ENCODE assay signal across 8 mouse cellular contexts in genomic region chr5:124111742-124112497, GRCm38 (mm10). TPM values are rescaled to one million over a fixed set of nuclear protein-coding genes. Genes with fewer than 3 reads are reported as not detected.
DNase-seq lines count a peak whose midpoint lies in the region; ATAC-seq and TF ChIP-seq lines count a peak whose summit lies in the region.

TSS of gene Ogfod2 (plus strand) at chr5:124112297.

- H3K36me3 ChIP-seq in ES-E14 (ENCODE audit: control insufficient read depth, insufficient read depth, low read length, poor library complexity, severe bottlenecking), result no peaks in the 10 kb centered on the region; the same call in 1 of the 2 replicates
- H3K36me3 ChIP-seq in forebrain, embryonic 15.5 days, result no peaks in the 10 kb centered on the region

- peak; percentile 82 for DNase-seq in ES-E14 (ENCODE audit: low read depth, low spot score)
- DNase-seq in cerebellum, adult 11-12 months, result peak; percentile 92
- DNase-seq in heart, postnatal 25 days (ENCODE audit: low spot score), result peak; percentile 91
- peak; percentile 89 to 95 for DNase-seq in layer of hippocampus, adult 18-20 months (ENCODE audit: low spot score in 2 of 2)
- DNase-seq in lung, adult 2 months, result peak; percentile 95
- DNase-seq in thymus, adult 18-20 months, result peak; percentile 89 to 91

- H3K4me2 ChIP-seq in forebrain, embryonic 15.5 days (replicated peaks), result peak within 1 kb of the TSS; percentile 82

- no peaks in the 10 kb centered on the region for H3K27me3 ChIP-seq in forebrain, embryonic 15.5 days

- H3K27ac ChIP-seq in ES-E14 (ENCODE audit: insufficient read depth, low read depth, low read length, poor library complexity, severe bottlenecking), result peak within 1 kb of the TSS; percentile 48; the same call in 1 of the 2 replicates
- peak within 1 kb of the TSS; percentile 95 for H3K27ac ChIP-seq in forebrain, embryonic 15.5 days (replicated peaks)

- WGBS in forebrain, embryonic 15.5 days, result 2% methylated on average over 66 of the region's 66 CpGs
- 1% methylated on average over 66 of the region's 66 CpGs for WGBS in lung, adult 2 months

- peak within 1 kb of the TSS; percentile 75 for H3K9ac ChIP-seq in ES-E14 (ENCODE audit: insufficient read depth, low read depth, low read length, poor library complexity, severe bottlenecking)
- peak within 1 kb of the TSS; percentile 75 for H3K9ac ChIP-seq in forebrain, embryonic 15.5 days (replicated peaks)

- peaks cover 0 to 3% of the 10 kb centered on the region in 2 experiments; a peak in 1 of 4 replicates for H3K4me1 ChIP-seq in ES-E14 (ENCODE audit: control insufficient read depth in 2 of 2, insufficient read depth in 2 of 2, low read length in 2 of 2, poor library complexity in 1 of 2)
- peaks cover 30% of the 10 kb centered on the region for H3K4me1 ChIP-seq in forebrain, embryonic 15.5 days
- H3K4me1 ChIP-seq in lung, adult 2 months (ENCODE audit: control insufficient read depth, insufficient read depth, low read length), result peaks cover 15% of the 10 kb centered on the region

- in situ Hi-C loops in ES-E14 (cut with MboI; ENCODE audit: low sequenced_read_pairs in 2 of 2, unreplicated experiment in 2 of 2), result no loop called here

- TF ChIP-seq POLR2A in lung, adult 2 months (IDR thresholded peaks at IDR 0.05; ENCODE audit: borderline replicate concordance, extremely low read depth, low read depth, low read length), result peak; percentile 68; the same call in 1 of the 2 replicates

- intact Hi-C loops in heart, postnatal 25 days (cut with DNase I), result no loop called here

- peak within 1 kb of the TSS; percentile 70 to 85 for H3K4me3 ChIP-seq in ES-E14 (ENCODE audit: insufficient read depth in 1 of 2, low read depth in 1 of 2, low read length in 2 of 2, poor library complexity in 1 of 2, severe bottlenecking in 1 of 2)
- peak within 1 kb of the TSS; percentile 91 for H3K4me3 ChIP-seq in forebrain, embryonic 15.5 days
- peak within 1 kb of the TSS; percentile 96 for H3K4me3 ChIP-seq in lung, adult 2 months (replicated peaks; ENCODE audit: extremely low read depth, low read depth, low read length)

- no peak for TF ChIP-seq CTCF in lung, adult 2 months (IDR thresholded peaks at IDR 0.05; ENCODE audit: insufficient read depth, low read length)

- peak; percentile 97 for ATAC-seq in forebrain, embryonic 15.5 days (replicated peaks)
- ATAC-seq in neutrophil, adult 5-6 weeks (ENCODE audit: extremely low read depth, insufficient number of reproducible peaks, low FRiP score, poor library complexity, severe bottlenecking), result peak; percentile 90

- no peaks in the 10 kb centered on the region; the same call in 1 of the 2 replicates for H3K9me3 ChIP-seq in ES-E14 (ENCODE audit: control insufficient read depth, insufficient read depth, low read depth, low read length)
- no peaks in the 10 kb centered on the region for H3K9me3 ChIP-seq in forebrain, embryonic 15.5 days

TF ChIP-seq in ES-E14, 5 proteins besides CTCF, POLR2A, EP300 and RAD21:
- TF ChIP-seq HCFC1 (IDR thresholded peaks at IDR 0.05; ENCODE audit: borderline replicate concordance, insufficient read depth, low read length) (peak; percentile 51; the same call in 1 of the 2 replicates), MAFK (IDR thresholded peaks at IDR 0.05; ENCODE audit: insufficient read depth, low read depth, low read length) (no peak), CHD2 (IDR thresholded peaks at IDR 0.05; ENCODE audit: low read depth, low read length) (no peak)

RNA-seq across cellular contexts. Expression of gene Ogfod2, which starts in this region (rescaled TPM):
- total RNA-seq in ES-E14 (2012; rRNA removed), result 7.8 and 14.0 TPM in 2 replicates
- 34.7 and 35.0 TPM in 2 replicates for polyA plus RNA-seq in forebrain, embryonic 15.5 days (2015; fragmentation: Nextera tagmentation; extraction: Ambion mirVana)
- 10 to 100 TPM; 12.5 to 13.9 TPM for total RNA-seq in heart, postnatal 25 days (2021)
- 10 to 100 TPM; 34.4 to 35.3 TPM for total RNA-seq in layer of hippocampus, adult 18-20 months (2021)
- polyA plus RNA-seq in lung, adult 2 months (2012; rRNA removed), result 42.4 and 52.2 TPM in 2 replicates
- 13.5 and 22.0 TPM in 2 replicates for total RNA-seq in neutrophil, adult 5-6 weeks (2017)

Comparison
In these comparisons a context has a peak if more than half of its experiments do, and no peak if none do; other contexts are left out.
1. Peak in every context shown above with its lines: DNase-seq, ATAC-seq, H3K4me3 ChIP-seq and H3K27ac ChIP-seq.